Mouse (Mus musculus) ES-E14 (cell line): ENCODE data around the gene Samd7.

Source experiments
- ZC3H11A ChIP-seq: IDR thresholded peaks from 2 replicates; pipeline ENCODE4 v1.6.1; 2012; ENCODE audit warnings: low read depth, mild to moderate bottlenecking, inconsistent platforms, low read length, borderline replicate concordance
- ZNF384 ChIP-seq: IDR thresholded peaks from 2 replicates; pipeline ENCODE4 v1.6.1; 2012; ENCODE audit warnings: low read depth, low read length, inconsistent platforms

DNA sequence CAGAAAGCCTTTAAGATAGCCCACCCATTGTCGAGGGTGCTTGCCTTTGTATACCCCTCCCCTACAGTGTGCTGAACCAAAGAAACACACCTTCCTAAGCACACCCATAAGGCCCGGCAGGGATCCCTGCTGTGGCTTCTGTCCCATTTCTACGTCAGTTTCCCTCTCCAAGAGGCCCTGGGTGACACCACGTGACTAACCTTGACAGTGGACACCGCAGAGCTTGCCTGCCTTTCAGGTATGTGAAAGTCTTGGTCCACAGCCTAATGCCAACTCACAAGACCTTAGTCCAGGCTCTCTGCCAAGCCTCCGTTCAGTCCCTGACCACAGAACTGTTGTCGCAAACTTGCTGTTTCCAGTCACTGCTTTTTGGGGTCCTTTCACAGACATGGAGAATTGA is 20.1 kb downstream of the Samd7 start:
- TF ChIP-seq ZC3H11A (no peak), ZNF384 (no peak)
